Mouse (Mus musculus): ENCODE results near the gene Dhx16.

DNA sequence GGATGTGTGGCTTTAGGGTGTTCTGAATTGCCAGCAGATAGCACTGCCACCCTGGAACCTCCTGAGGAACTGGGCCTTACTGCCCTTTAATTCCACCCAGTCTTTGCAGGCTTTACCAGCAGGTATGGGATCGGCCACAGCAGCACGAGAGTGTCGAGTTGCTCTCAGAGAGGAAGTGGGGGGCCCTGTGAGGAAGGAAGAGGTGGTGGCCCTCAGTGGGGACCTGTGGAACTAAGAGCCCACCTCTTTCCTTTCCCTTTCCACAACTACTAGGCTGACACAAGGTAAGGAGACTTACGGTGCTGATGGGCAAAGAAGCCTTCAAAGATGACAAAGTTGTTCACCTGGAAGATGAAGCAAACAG, 24.4 kb downstream of the Dhx16 start:
- TF ChIP-seq GATA1 (IDR thresholded peaks at IDR 0.05; ENCODE audit: borderline replicate concordance, low read length) (no peak), FLI1 (IDR thresholded peaks at IDR 0.05; ENCODE audit: low read length) (no peak)

Data from megakaryocyte, embryonic 14.5 days (primary cell).